Mouse (Mus musculus) erythroblast, embryonic 14.5 days (primary cell): Measurements from ENCODE around the gene Bmp2. TPM values are rescaled to one million over a fixed set of nuclear protein-coding genes. Genes with fewer than 3 reads are reported as not detected.
A peak's percentile ranks its signal among the peaks of the same experiment; 100 is the strongest.

Experiments used
- H3K27me3 ChIP-seq: 2 replicates; pipeline ENCODE4 v1.6.1; 2012; ENCODE audit warnings: inconsistent platforms; ENCODE audit not compliant: control insufficient read depth
- H3K36me3 ChIP-seq: 2 replicates; pipeline ENCODE4 v1.6.1; 2012; ENCODE audit warnings: mild to moderate bottlenecking, inconsistent platforms; ENCODE audit not compliant: control insufficient read depth
- H3K4me1 ChIP-seq: 2 replicates; pipeline ENCODE4 v1.6.1; 2012; ENCODE audit warnings: inconsistent platforms; ENCODE audit not compliant: control insufficient read depth
- H3K4me3 ChIP-seq: replicated peaks from 2 replicates; pipeline ENCODE3; 2012; ENCODE audit warnings: moderate library complexity, mild to moderate bottlenecking, inconsistent platforms
- H3K9me3 ChIP-seq: 2 replicates; pipeline ENCODE4 v1.6.1; 2012; ENCODE audit warnings: low read length, inconsistent platforms, mixed read lengths; ENCODE audit not compliant: control insufficient read depth
- GATA1 ChIP-seq: IDR thresholded peaks from 2 replicates; pipeline ENCODE4 v1.6.1; 2012; ENCODE audit warnings: low read length, inconsistent platforms, mixed read lengths
- TAL1 ChIP-seq: IDR thresholded peaks from 3 replicates; pipeline ENCODE4 v1.6.1; 2012; ENCODE audit warnings: low read length, inconsistent platforms, mixed read lengths
- polyA plus RNA-seq: library from polyadenylated mRNA; stranded (reverse); fragments of >175 nt; gene quantifications from 2 replicates; pipeline ENCODE4 v1.2.3, GENCODE M21; 2012

Bmp2 gene
- polyA plus RNA-seq = 0.04 TPM in 1 of 2 replicates, not detected in the other

DNA sequence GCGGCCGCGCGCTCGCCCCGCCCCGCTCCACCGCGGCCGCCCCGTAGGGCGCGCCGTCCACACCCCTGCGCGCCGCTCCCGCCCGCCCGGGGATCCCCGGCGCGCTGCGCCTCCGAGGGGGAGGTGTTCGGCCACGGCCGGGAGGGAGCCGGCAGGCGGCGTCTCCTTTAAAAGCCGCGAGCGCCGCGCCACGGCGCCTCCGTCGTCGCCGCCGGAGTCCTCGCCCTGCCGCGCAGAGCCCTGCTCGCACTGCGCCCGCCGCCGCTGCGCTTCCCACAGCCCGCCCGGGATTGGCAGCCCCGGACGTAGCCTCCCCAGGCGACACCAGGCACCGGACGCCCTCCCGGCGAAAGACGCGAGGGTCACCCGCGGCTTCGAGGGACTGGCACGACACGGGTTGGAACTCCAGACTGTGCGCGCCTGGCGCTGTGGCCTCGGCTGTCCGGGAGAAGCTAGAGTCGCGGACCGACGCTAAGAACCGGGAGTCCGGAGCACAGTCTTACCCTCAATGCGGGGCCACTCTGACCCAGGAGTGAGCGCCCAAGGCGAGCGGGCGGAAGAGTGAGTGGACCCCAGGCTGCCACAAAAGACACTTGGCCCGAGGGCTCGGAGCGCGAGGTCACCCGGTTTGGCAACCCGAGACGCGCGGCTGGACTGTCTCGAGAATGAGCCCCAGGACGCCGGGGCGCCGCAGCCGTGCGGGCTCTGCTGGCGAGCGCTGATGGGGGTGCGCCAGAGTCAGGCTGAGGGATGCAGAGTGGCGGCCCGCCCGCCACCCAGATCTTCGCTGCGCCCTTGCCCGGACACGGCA is at the start of gene Bmp2:
Gene Bmp2 (plus strand): TSS at position 129 of the 811 bp plus-strand sequence.
- Histone ChIP-seq H3K9me3 (no peaks in the 10 kb centered on the region; the same call in 1 of the 2 replicates), H3K4me1 (no peaks in the 10 kb centered on the region; the same call in 1 of the 2 replicates), H3K36me3 (no peaks in the 10 kb centered on the region), H3K4me3 (peak within 1 kb of the TSS; percentile 10), H3K27me3 (peaks cover 69% of the 10 kb centered on the region)
- no peak for TF ChIP-seq GATA1
- TF ChIP-seq TAL1 = no peak

DNA sequence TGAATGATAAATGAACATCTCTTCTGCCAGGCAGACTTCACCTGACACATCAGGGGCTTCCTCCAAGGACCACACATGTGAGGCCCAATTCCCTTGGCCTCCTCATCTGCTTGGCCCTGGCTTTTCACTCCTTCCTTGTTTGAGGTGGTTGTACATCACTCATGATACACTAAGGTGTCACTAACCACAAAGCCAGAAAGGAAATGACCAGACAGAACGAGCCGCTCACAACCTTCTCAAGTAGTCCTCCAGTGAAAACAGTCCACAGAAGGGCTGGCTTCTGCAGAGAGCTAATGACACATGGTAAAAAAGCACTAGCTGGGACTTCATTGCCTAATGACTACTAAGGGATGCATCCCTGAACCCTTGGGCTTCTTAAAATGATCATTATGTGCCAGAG is 46.3 kb upstream of the Bmp2 start:
- Histone ChIP-seq H3K4me1 (no peaks in the 10 kb centered on the region; the same call in 1 of the 2 replicates), H3K4me3 (no peak overlapping the region), H3K27me3 (no peaks in the 10 kb centered on the region), H3K9me3 (no peaks in the 10 kb centered on the region), H3K36me3 (no peaks in the 10 kb centered on the region)
- TF ChIP-seq TAL1 (no peak), GATA1 (no peak)

DNA sequence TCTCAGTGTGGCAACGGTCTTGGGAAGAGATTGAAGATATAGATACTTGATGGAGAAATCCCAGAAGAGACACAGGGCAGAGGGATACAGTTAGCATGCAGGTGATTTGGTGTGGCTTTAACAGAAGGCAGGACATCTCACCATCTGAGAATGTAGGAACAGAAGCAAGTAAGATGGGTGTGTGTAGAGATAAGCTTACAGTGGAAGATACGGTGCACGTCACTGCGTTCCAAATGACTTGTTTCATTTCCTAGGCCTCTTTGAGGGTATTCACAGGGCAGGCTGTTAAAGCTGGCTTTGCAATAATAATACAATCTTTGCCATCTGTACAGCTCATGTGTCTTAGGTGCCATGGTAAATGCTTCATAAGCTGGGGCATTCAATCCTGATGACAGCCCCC is 44.9 kb upstream of the Bmp2 start:
- Histone ChIP-seq H3K9me3 (no peaks in the 10 kb centered on the region), H3K36me3 (no peaks in the 10 kb centered on the region), H3K4me1 (no peaks in the 10 kb centered on the region; the same call in 1 of the 2 replicates), H3K4me3 (no peak overlapping the region), H3K27me3 (no peaks in the 10 kb centered on the region)
- TF ChIP-seq TAL1 (no peak), GATA1 (no peak)

DNA sequence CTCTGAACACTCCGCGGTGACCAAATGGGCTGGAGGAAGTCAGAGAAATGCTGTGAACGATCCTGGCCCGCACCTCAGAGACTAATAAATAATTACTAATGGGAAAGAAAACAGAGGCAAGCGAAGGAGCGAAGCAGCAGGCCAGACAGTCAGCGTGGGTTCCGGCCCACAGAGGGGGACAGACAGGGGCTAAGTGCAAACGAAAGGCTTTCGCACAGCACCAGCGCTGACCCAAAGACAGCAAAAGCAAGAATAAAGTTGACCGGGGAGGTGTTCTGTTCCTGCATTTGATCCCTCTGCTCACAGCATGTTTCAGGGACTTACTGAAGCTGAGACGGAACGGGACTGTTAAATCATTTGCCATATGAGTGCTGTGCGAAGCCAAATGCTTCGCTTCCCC is 42.8 kb upstream of the Bmp2 start:
- H3K27me3 ChIP-seq = no peaks in the 10 kb centered on the region
- H3K36me3 ChIP-seq = no peaks in the 10 kb centered on the region
- no peak overlapping the region for H3K4me3 ChIP-seq
- TF ChIP-seq GATA1 (no peak), TAL1 (no peak)
- no peaks in the 10 kb centered on the region; the same call in 1 of the 2 replicates for H3K4me1 ChIP-seq
- H3K9me3 ChIP-seq = no peaks in the 10 kb centered on the region

DNA sequence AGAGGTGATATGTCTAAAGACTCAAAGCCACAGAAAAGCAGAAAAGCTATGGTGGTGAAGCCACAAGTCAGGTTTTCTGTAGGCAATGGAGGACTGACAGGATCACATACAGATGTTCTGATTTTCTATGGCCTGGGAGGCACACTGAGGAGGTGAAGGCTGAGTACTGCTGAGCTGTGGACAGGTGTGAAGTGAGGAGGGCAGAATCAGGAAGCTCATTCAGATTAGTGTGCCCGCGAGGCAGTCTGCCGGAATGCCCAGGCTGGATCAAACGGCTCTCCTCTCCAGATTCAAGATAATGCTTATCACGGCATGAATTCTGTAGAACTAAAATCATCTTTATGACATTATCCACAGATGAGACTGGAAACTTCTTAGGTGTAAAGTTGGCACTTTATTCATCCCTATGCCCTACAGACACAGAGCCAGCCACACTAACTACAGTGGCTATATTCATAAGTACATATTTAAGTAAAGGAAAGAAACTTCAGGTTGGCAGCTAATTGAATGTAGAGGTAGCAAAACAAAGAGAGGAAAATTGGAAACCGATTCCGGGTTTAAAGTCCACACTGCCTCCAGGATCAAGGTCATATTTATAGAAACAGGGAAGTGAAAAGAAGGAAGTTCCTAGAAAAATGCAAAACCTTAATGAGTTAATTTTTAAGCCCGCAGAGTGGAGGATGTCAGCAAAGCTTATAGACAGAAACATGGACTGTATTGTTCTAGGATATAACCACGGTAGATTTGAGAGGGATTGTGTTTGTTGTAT is 40.8 kb upstream of the Bmp2 start:
- Histone ChIP-seq H3K4me1 (no peaks in the 10 kb centered on the region; the same call in 1 of the 2 replicates), H3K27me3 (no peaks in the 10 kb centered on the region), H3K36me3 (no peaks in the 10 kb centered on the region), H3K4me3 (no peak overlapping the region), H3K9me3 (no peaks in the 10 kb centered on the region)
- TF ChIP-seq GATA1 = no peak
- no peak for TF ChIP-seq TAL1

DNA sequence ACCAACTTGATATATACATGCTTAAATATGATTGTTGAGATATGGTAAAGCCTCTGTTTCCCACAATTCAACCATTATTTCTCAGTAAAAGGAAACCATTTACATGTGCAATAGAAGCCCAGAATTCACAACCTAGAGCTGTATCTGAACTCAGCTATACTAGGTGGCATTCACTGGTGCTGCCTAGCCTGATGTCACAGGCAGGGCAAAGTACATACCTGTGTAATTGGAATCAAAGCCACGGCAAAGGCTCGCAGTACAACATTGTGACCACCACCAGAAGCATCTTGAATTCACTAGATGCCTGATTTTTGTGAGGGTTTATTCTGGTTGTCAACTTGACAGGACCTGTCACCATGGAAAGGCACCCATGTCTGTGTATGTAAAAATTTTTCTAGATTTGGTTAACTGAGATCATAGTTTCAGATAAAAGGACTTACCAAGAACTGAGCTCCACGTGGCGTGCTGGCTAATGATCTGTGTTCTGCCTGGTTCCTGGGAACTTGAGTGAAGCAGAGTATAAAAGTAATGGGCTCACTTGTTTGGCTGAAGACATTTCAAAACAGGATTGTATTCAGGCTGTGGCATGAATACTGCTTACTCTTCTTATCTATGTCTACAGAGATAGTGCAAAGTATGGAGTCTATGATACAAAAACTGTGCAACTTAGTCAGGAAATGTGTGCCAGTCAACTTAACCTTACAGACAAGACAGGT is 35.5 kb upstream of the Bmp2 start:
- Histone ChIP-seq H3K9me3 (no peaks in the 10 kb centered on the region), H3K36me3 (no peaks in the 10 kb centered on the region), H3K4me3 (no peak overlapping the region), H3K27me3 (no peaks in the 10 kb centered on the region), H3K4me1 (no peaks in the 10 kb centered on the region)
- no peak for TF ChIP-seq TAL1
- no peak for TF ChIP-seq GATA1

DNA sequence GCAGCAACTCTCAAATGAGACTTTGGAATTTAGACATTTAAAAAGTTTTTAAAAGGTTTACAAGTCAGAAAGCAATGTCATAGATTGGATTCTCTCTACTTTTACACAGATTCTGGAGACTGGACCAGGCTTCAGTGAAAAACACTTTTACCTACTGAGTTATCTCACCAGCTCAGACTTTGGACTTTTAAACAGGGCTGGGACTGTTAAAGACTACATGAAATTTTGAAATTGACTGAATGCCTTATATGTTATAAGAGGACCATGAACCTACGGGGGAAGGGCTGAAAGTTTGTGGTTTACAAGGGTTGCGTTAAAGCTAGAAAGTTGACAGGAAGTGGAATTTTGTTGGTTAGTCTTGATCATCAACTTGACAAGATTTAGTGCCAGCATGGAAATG is 34.1 kb upstream of the Bmp2 start:
- H3K36me3 ChIP-seq = no peaks in the 10 kb centered on the region
- H3K9me3 ChIP-seq = no peaks in the 10 kb centered on the region
- no peaks in the 10 kb centered on the region for H3K4me1 ChIP-seq
- TF ChIP-seq GATA1 = no peak
- TF ChIP-seq TAL1 = no peak
- no peak overlapping the region for H3K4me3 ChIP-seq
- no peaks in the 10 kb centered on the region for H3K27me3 ChIP-seq

DNA sequence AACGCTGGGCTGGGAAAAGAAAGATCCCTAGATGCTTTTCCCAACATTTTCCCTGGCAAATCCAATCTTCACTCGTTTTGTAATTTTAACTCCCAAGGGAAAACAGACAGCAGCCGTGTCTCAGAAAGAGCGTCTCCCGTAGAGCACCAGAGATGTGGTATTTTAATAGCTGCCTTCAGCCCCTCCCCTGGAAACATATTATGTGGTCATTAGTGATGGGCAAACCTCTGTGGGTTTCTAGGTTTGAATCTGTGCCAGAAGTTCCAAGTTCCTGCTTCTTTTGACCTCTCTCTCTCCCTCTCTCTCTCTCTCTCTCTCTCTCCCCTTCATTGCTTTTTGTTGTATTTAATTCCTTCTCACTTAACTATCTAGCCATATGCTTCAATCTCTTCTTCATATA is 30.8 kb upstream of the Bmp2 start:
- Histone ChIP-seq H3K9me3 (no peaks in the 10 kb centered on the region), H3K36me3 (no peaks in the 10 kb centered on the region), H3K27me3 (no peaks in the 10 kb centered on the region), H3K4me3 (no peak overlapping the region), H3K4me1 (no peaks in the 10 kb centered on the region)
- TF ChIP-seq GATA1 (no peak), TAL1 (no peak)

DNA sequence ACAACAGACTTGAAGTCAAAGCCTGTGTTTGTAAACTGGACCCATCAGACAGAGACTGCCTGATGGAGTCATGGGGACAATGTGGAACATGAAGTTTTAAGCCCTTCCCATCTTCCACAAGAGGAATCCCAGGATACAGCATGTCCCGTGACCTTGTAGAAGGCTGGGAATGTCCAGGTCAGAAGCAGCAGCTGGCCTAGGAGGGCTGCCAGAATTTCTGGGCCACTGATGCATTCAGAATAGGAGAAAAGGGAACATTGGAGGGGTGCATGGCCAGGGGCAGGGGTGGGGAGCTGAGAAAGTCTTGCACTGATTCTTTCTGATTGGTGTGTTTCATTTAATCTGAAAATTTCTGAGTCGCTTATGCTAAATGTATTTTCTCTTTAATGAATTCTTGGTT is 29.8 kb upstream of the Bmp2 start:
- H3K36me3 ChIP-seq = no peaks in the 10 kb centered on the region
- H3K27me3 ChIP-seq = no peaks in the 10 kb centered on the region
- no peak overlapping the region for H3K4me3 ChIP-seq
- no peaks in the 10 kb centered on the region for H3K4me1 ChIP-seq
- TF ChIP-seq GATA1 (no peak), TAL1 (no peak)
- no peaks in the 10 kb centered on the region for H3K9me3 ChIP-seq
